Mouse (Mus musculus): ENCODE measurements around the gene Mfap3l.
"Not testable (repeated sequence)": the region's sequence is repeated elsewhere in the genome, so short reads cannot be mapped to it uniquely, and the experiment has no call there.

The Mfap3l gene

DNA sequence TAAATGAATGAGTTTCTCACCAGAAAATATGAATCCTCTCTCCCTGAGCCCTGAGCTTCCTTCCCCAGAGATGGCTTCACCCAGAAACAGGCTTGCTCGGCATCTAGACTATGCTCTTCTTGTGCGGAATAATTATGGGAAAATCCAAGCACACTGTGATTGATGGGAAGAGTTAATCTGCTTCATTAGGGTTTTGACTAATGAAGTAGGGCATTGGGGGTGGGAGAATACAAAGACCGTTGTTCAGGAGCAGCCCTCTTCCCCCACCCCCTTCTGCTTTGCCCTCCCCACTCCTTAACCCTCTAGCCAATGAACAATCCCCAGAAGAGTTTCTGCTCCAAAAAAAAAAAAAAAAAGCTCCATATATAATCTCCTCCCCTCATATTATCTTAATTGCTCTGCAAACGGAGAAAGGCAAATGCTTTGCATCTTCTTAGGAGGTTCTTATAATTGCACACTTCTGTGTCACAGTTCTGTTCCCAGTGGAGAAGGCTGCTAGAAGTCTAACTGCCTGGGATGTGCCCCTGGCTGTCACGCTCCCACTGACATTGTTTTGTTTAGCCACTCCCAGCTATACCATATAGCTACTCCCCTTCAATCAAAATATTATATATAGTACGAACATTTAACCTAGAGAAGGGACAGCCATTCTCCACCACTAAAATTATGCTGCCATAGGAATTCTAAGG lies 24.9 kb downstream of the Mfap3l start:
- no peak for DNase-seq

DNA sequence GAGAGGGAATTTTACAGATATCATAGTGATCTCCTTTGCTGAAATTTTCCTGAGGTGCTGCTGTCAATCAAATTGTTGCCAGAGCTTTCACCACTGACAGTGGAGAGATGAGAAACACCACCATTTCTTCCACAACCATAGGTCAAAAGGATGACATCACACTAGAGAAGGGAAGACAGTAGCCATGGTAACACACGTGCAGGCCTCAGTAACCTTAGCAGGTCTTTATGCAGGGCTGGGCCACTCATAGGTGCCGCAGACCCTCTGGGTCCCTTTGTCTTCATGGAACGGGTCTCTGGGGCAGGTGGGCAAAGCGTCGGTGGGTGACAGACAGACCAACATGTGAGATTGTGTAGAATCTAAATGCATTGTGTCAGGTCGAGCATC lies 25.5 kb downstream of the Mfap3l start:
- no peak for DNase-seq

DNA sequence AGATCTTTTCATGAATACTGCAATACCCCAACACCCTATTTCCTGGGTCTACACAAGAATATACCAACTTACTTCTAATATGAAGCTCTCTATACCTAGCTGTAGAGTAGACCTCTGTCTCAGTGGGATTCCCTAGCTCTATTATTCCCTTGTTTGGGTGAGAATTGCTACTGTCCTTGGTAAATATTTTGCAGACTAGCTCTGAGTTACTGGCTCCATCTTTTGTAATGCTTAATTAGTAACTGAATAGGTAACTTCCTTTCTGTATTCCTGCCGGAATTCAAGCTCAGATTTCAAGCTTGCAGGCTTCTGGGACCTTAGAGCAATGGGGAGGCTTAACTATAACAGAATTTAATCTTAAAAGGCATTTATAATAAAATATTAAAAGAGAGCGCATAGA lies 26.1 kb downstream of the Mfap3l start:
- not testable (repeated sequence) for DNase-seq

DNA sequence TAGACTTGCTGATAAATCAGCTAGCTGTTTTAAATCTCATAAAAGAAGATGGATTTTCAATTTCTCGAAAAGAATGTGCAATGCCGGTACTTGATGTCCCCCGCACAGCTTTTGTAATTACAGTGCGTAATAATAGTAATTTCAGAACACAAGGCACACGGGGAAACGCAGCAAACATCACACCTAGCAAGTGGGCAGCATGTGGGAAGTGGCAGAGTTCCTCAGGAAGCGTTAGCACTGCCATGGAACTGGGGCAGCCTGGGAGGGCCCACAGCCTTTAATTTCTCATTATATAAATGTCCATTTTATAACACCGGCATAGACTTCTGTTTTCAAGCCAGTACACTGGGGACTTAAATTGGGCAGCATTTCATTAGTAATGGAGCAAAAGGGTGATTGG lies 27.1 kb downstream of the Mfap3l start:
- DNase-seq: no peak

DNA sequence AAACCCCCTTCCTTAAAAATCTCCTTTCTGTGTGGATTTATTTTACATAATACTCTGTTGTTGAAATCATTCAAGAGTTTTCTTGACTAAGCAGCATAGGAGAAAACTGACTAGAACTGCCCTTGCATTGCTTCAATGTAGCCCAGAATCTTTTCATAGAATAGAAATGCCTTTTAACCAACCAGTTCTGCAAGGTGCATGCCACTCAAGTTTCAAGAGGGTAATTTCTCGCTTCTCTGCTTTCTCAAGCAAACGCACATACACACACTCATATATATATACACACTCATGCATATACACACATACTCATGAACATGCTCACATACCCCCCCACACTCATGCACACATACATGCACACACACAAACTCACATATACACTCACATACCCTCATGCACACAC lies 28.6 kb downstream of the Mfap3l start:
- DNase-seq: no peak

DNA sequence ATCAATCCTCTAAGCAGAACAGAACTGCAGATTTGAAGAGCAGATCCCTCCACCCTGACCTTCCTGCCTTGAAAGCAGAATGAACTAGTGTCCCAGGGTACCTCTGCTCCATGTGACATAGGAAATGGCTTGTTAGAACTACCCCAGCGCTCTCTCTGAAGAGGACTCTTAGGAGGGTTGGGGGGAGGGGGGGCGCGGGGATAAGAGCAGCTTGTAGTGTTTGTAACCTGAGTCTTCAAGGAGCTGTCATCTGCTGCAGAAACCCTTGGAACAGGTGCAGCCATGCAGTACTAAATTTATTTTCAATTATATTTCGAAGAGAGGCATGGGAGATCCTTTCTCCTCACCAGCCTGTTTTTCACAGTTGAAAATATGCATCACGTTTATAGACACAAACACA lies 30.9 kb downstream of the Mfap3l start:
- DNase-seq: no peak

DNA sequence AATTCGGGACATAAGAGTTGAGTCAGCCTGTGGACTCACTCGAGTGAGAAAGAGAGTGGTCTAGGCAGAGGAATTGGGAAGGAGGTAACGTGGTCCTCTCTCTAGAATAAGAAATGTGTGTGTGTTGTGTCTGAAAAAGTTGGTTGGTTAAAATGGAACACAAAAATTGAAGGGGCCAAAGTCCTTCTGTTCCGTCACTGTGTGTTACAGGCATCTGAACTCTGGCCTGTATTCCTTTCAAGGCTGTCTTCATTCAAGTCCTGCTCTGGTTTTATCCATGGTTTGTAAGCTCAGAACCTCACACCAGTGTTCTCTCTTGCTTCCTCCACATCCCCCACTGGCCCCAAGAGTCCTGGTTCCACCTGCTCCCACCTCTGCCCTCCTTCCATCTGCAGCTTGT lies 33.2 kb downstream of the Mfap3l start:
- no peak for DNase-seq

DNA sequence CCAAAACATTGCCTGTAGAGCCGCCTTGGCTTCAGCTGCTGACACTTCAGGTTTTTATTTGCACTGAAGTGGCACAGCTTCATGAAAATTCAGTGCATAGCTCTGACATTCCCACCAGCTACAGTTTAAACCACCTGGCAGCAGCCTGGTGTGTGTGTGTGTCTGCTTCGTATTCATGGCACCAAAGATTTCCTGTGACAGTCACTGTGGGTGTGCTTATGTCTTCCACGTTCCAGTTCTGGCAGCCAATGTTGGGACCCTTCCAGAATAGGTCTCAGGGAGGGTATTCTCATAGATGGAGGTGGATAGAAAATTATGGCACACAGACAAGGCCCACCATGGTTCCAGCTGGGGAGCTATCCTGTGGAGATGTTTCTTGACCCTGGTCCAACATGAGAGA lies 34.2 kb downstream of the Mfap3l start:
- peak; percentile 14 for DNase-seq

DNA sequence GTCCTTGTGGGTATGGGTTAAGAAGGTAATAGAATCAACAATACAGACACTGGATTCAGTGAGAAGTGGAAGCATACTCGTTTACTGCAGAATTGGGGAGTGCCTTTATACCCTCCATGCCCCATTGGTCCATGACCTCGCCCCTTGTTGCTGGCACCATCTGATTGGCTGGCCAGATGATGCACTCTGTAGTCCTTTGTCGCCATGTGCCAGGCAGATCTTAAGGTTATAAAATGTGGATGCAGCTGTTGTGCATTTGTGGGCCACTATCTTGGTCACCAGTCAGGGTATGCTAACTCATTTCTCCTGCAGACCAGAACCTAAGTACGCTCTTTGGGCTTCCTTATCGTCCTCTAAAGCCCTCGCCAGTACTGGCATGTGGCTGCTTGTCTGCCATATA lies 46.0 kb downstream of the Mfap3l start:
- DNase-seq: no peak

DNA sequence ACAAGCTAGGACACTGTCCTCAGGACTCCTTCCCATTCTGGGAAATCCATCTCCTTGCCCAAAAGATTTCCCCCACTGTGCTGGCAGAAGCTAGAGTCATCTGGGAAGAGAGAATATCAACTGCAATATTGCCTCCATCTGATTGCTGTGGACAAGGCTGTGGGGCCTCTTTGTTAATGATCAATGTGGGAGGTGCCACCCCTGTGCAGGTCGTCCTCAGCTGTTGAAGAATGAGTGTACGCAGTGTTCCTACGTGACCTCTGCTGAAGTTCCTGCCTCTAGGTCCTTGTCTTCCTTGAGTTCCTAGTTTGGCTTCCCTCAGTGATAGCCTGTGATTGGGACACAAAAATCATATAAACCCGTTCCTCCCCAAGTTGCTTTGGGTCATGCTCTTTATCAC lies 49.2 kb downstream of the Mfap3l start:
- no peak for DNase-seq

DNA sequence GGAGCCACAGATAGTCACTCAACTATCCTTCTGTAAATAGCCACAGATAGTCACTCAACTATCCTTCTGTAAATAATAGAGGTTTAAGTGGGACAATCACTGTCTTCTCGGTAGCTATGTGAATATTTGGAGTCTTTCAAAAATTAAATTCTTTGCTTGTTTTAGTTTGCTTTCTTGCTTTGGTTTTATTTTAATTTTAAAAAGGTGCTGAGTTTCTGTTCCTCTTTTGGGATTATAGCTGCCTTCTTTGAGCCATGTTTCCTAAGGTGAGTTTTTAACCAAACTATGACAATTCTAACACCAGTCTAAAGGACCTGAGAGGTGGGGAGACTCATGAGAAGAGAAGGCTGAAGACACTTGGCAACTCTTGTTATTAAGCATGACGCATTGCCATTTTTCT lies 49.7 kb downstream of the Mfap3l start:
- no peak for DNase-seq

DNA sequence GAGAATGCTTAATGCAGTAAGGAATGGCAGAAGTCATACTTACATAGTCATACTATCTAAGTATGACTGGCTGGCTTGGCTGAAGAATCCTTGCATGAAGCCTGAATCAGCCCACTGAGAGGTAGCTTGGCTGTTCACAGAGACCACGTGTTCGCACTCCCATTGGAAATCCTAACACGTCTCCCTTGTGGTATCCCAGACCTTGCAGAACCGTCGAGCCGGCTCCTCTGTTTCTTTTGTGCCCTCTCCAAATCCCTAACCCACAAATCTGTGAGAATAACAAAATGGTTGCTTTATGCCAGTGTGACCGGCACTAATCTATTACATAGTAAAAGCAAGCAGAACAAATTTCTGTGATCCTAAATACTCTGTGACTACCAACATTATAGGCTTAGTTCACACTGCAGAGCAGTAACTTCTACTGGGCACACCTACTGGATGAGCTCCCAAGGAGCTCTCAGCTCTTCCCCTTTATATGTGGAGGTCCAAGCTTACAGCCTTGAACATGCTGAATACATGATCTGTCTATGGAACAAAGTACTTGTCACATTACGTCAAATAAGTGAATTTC lies 79.0 kb downstream of the Mfap3l start:
- no peak for DNase-seq

DNA sequence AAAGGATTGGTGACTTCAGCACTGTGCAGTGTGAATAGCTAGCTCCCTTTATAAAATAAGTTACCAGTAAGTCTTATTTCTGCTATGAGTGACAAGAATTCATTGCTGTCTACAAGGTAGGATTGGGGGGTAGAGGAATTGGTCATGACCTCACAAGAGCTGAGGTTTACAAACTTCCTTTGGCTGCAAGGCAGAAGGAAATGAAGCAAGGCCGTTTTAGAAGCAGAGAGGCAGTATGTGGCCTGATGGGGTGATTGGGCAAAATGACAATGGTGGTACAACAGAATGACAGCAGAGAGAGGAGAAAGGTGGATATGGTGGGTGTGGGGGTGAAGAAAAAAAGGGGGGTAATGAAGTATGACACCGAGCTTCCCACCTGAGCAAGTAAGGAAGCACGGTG lies 82.1 kb downstream of the Mfap3l start:
- DNase-seq: no peak

DNA sequence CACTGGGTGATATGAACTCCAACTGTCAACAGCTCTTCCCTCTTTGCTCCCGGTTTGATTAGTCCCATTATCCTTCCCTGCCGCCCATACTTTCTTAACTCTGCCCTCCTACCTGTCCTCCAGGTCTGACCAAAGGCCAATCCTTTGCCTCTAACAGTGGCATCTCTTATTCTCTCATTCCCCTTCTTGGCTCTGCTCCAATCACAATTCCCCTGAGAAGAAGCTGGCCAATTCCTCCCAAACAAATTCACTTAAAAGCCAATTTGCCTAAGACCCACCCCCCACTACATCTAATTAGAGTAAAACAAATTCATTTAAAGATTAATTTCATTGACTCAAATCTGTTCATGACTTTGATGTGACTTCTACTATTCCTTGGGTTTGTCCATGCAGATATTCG lies 86.1 kb downstream of the Mfap3l start:
- no peak for DNase-seq
